Mouse (Mus musculus): ENCODE results near the gene Atp8b3.

GRCm38 (mm10) chr10:80577195-80578130, 38.5 kb upstream of the Atp8b3 start, which contains the start of gene Klf16:
- TF ChIP-seq CTCF (IDR thresholded peaks at IDR 0.05; ENCODE audit: extremely low read depth, insufficient read depth, low read length) (no peak), POLR2A (IDR thresholded peaks at IDR 0.05; ENCODE audit: extremely low read depth, insufficient read depth, low read length) (no peak)
